In the genomic region with DNA sequence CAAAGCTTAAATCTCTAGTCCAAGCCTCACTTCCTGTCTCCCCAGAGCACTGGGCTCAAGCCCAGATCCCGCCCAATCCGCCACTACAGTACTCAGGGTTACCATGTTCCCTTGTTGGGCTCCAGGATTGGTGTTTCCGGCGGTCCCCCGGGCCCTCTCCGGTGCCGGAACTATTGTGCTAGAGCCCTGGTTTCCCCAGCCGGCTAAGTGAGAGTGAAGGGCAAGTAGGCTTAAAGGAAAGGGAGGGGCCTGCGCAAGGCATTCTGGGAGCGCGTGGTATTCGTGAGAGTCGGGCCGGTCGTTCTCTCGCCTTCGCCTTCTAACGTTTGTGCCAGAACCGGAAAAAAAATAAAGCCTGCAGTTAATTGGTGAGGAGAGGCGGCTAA, we compare ENCODE assay signal across 8 mouse cellular contexts. TPM values are rescaled to one million over a fixed set of nuclear protein-coding genes. Genes with fewer than 3 reads are reported as not detected.
A peak's percentile ranks its signal among the peaks of the same experiment; 100 is the strongest.
DNase-seq lines count a peak whose midpoint lies in the region; ATAC-seq lines count a peak whose summit lies in the region.

TSS of gene Gucd1 (minus strand) at position 215 of the 386 bp plus-strand sequence.

- H3K4me2 ChIP-seq in forebrain, embryonic 14.5 days (ENCODE audit: low read length) = peak within 1 kb of the TSS; percentile 90
- peak within 1 kb of the TSS; percentile 73 for H3K4me2 ChIP-seq in neural tube, embryonic 15.5 days

- H3K36me3 ChIP-seq in forebrain, embryonic 14.5 days (ENCODE audit: control insufficient read depth, insufficient read depth, low read length) = peaks cover 26% of the 10 kb centered on the region
- H3K36me3 ChIP-seq in neural tube, embryonic 15.5 days = peaks cover 34% of the 10 kb centered on the region

- peak within 1 kb of the TSS; percentile 96 for H3K27ac ChIP-seq in forebrain, embryonic 14.5 days (ENCODE audit: low read depth, low read length)
- peak within 1 kb of the TSS; percentile 99 for H3K27ac ChIP-seq in neural tube, embryonic 15.5 days (replicated peaks)

- peak within 1 kb of the TSS; percentile 85 for H3K4me3 ChIP-seq in forebrain, embryonic 14.5 days (ENCODE audit: low read depth, low read length)
- H3K4me3 ChIP-seq in neural tube, embryonic 15.5 days (replicated peaks) = peak within 1 kb of the TSS; percentile 91

- peak; percentile 96 for DNase-seq in ES-CJ7 (ENCODE audit: low read depth, low spot score)
- DNase-seq in cerebellum, adult 11 months = peak; percentile 97
- peak; percentile 97 for DNase-seq in forebrain, embryonic 14.5 days (ENCODE audit: low spot score)
- DNase-seq in heart, postnatal 14 days = peak; percentile 95 to 98
- peak; percentile 98 for DNase-seq in layer of hippocampus, adult 11-12 months (ENCODE audit: low spot score)
- DNase-seq in lung, adult 18-20 months = peak; percentile 97 to 98
- peak; percentile 97 for DNase-seq in testis, postnatal 14 days (ENCODE audit: low spot score)

- H3K9ac ChIP-seq in forebrain, embryonic 14.5 days (ENCODE audit: low read length) = peak within 1 kb of the TSS; percentile 94
- H3K9ac ChIP-seq in neural tube, embryonic 15.5 days (replicated peaks) = peak within 1 kb of the TSS; percentile 94

- H3K27me3 ChIP-seq in forebrain, embryonic 14.5 days (replicated peaks; ENCODE audit: control insufficient read depth, insufficient read depth, low read length) = no peaks in the 10 kb centered on the region
- H3K27me3 ChIP-seq in neural tube, embryonic 15.5 days (replicated peaks) = no peaks in the 10 kb centered on the region

- under 1% methylated on average over 20 of the region's 20 CpGs for WGBS in forebrain, embryonic 14.5 days
- under 1% methylated on average over 20 of the region's 20 CpGs for WGBS in neural tube, embryonic 15.5 days

- intact Hi-C loops in heart, postnatal 14 days (cut with DNase I) = no loop called here

- peak; percentile 94 for ATAC-seq in forebrain, embryonic 14.5 days
- ATAC-seq in neural tube, embryonic 15.5 days (ENCODE audit: low FRiP score) = peak; percentile 93

- peaks cover 14% of the 10 kb centered on the region; the same call in 1 of the 2 replicates for H3K4me1 ChIP-seq in forebrain, embryonic 14.5 days (ENCODE audit: control insufficient read depth, insufficient read depth, low read length)
- H3K4me1 ChIP-seq in neural tube, embryonic 15.5 days = peaks cover 54% of the 10 kb centered on the region

- H3K9me3 ChIP-seq in forebrain, embryonic 14.5 days (replicated peaks; ENCODE audit: control insufficient read depth, low read length) = no peaks in the 10 kb centered on the region
- H3K9me3 ChIP-seq in neural tube, embryonic 15.5 days (replicated peaks) = no peaks in the 10 kb centered on the region

RNA-seq across cellular contexts. Expression of gene Gucd1, which starts in this region (rescaled TPM):
- 26.9 and 29.5 TPM in 2 replicates for polyA plus RNA-seq in forebrain, embryonic 14.5 days (2014; fragmentation: Nextera tagmentation; extraction: Ambion mirVana)
- total RNA-seq in heart, postnatal 14 days (2021) = 10 to 100 TPM; 43.8 to 45.5 TPM
- 19.1 and 19.9 TPM in 2 replicates for polyA plus RNA-seq in neural tube, embryonic 15.5 days (2015; fragmentation: Nextera tagmentation; extraction: Ambion mirVana)

Comparison
In these comparisons a context has a peak if more than half of its experiments do, and no peak if none do; other contexts are left out.
1. Peak in every context shown above with its lines: DNase-seq, ATAC-seq, H3K4me3 ChIP-seq and H3K27ac ChIP-seq.